Mouse (Mus musculus) frontal cortex, postnatal 14 days (tissue): ENCODE data around the gene Adal.
"Not testable (repeated sequence)": the region's sequence is repeated elsewhere in the genome, so short reads cannot be mapped to it uniquely, and the experiment has no call there.

Experiments used
- DNase-seq, 2 experiments: peaks; one replicate each; pipeline ENCODE4 v3.0.0; 2022; ENCODE audit warnings: low spot score in 2 of 2

The Adal gene

DNA sequence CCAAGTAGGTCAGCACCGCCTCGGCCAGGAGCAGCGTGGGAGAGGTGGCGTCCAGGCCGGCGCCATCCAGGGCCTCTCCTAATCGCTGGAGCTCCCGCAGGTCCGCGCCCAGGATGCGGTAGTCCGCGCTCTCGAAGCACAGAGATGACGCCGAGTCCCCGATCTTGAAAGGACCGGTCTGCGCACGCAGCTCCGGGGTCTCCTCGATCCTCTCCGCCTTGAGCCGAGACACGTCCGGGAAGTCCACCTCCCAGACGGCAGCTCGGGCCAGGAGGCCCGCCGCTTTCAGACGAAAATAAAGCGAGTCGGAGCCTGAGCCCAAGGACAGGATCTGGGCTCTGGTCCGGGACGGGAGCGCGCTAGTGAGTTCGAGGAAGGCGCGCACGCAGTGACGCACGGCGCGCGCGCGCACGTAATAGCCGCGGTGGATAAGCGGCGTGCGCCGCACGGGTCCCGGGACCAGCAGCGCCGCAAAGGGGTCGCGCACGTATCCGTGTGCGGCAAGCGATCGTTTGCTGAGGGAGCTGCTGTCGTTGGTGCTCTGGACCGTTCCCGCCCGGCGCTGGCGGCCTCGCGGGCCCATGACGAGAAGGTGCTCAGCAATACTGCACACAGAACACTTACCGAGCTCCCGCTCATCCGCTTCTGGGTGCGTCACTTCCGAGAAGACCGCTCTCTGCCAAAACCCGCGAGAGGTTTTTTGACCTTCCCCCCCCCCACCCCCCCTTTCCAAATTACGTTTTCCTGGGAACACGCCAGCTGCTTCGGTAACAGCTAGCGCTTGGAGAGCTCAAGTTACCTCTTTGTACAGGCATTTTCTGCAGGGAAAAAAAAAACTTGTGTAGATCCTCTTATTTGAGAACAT is at the start of gene Adal, which contains the start of gene Lcmt2:
Gene Adal (plus strand): TSS at position 411 of the 865 bp plus-strand sequence.
Gene Lcmt2 (minus strand): TSS at position 636 of the 865 bp plus-strand sequence.
- DNase-seq, result peak; percentile 85 to 90

DNA sequence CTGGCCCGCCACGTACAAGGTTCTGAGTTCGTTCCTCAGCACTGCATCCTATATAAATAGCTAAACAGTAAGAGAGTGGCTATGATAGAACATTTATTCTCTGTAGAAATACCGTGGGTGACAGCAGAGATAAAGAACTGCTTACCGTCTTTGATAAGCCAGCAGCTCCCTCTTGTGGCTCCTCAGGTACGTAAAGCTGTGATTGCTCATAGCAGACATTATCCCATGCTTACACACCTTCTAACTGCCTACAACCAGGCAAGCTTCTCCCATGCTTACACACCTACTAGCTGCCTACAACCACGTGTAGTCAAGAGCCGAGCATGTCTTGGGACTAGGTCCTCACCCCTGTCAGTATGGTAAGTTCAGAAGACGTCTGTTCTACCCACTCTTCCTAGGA is 38.2 kb upstream of the Adal start:
- DNase-seq, result peak; percentile 44 to 62

DNA sequence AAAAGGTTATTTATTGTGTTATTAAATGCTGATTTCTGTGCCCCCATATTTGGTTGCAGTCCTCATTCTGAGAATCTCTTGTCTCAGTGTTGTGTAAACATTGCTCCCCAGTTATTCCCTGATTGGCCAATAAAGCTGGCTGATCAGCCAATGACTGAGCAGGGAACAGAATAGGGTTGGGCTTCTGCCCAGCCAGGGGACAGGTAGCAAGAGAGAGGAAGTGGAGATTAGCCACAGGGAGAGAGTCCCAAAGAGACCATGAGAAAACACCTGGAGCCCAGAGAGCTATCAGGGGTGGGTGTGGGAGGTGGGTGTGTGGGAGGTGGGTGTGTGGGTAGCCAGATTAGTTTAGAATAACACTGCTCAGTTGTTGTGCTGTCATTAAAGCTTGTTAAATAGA is 34.3 kb upstream of the Adal start:
- DNase-seq, result no peak

DNA sequence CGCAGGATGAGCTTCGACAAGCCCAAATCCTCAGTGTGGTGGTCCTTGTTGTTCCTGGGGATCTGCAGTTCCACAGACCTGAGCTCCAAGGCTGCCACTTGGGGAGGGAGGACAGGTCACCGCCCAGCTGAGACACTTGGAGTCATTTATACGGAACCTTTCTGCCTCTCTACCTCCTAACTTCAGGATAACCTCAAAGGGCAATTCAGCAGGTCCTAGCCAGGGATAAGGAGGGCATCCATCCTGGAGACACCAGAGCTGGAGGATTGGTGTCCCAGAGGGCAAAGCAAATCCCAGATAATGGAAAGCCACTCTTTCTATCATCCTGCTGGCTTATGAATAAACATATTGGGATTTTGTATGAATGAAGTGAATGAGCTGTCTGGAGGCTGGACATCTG is 30.5 kb upstream of the Adal start, which contains the start of gene Tgm7:
Gene Tgm7 (minus strand): TSS at position 101 of the 400 bp plus-strand sequence.
- DNase-seq, result no peak

DNA sequence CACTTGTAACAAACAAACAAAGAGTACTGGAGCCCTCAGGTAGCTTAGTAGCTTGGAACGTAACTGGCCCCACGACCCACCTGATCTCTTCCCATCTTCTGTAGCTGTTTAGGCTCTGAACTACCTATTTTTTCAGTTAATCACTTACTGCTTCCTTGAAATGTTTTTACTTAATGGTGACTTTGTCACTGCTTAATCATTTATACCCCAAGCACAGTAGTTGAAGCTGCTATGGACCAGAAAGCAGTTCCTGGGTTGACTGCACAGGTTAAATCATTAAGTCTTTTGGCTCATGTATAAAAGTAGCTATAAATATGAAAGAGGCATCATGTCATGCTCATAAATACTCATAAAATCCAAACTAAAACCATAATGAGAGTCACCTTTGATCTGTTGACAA is 24.8 kb upstream of the Adal start:
- DNase-seq, result no peak

DNA sequence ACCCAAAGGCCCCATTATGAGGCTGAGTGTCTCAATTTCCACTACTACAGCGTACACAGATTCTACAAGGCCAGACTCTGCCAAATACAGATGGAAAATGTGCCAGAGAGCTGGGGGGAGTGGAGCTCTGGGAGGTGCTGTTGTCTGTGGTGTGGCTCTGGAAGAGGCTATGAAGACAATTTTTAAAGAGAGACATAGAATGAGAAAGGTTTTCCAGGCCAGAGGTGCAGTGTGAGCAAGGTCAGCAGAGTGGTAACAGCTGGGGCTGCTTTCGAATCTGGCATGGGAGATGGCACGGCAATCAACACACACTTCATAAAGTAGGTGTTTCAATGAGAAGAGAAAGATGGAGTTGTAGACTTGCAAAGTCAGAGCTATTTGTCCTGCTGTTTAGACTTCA is 21.0 kb upstream of the Adal start:
- no peak for DNase-seq

DNA sequence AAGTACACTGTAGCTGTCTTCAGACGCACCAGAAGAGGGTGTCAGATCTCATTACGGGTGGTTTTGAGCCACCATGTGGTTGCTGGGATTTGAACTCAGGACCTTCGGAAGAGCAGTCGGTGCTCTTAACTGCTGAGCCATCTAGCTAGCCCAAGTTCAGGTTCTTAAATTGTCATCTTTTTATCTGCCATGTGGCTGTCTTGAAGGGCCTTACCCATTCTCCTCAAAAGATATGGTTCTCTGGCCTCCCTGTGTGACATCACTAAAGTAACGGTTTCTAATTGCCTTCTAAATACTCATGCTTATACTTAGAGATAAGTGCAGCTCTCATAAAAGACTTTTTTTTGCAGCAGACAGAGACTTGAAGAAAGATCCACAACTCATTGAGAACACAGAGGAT is 13.9 kb upstream of the Adal start:
- not testable (repeated sequence) for DNase-seq

DNA sequence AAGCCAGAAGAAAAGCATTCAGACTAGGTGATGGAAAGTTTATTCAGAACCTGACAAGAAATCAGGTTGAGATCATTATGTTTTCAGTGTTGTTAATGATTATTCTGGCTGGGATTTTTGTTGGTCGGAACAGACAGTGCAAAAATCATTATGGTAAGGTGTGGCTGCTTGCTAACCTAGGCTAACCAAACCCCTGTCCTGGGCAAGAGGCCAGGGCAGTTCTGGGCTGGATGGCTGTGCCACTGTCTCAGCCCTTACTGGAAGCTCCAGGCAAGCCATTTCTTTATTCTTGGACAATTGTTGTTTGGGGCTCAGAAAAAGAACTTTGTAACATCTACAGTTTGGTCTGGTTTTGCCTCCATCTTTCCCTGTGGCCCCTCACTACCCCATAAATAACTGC is 12.7 kb upstream of the Adal start:
- DNase-seq, result no peak

DNA sequence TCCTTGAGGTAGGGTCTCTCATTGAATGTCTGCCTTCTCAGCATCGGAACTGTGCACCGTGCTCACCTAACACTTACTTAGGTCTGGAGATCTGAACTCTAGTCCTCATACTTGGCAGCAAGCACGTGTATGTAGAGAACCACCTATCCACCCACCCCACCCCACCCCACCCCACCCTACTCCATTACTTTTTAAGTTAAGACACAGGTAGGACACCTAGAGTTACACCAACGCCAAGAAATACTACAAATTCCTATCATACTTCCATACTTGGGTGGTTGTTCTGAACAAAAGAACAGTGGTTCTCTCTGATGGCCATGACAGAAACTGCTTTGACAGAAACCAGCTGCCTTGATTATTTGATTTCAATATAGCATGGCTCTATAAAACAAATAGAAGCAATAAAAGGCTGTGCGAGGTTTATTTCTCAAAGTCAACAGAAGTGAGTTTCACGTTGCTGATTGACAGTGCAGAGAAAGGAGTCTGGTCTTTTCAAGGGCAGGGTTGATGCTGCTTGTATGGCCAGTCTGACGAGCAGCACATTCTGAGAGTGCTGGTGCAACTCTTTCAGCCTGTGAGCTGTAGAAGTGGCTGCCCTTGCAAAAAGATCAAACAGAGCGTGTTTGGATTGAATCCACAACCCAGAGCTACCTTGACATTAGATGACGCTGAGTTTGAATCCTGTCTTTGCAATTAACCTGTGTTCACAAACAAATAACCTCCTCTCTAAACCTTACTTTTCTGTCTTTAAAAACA is 11.2 kb upstream of the Adal start:
- DNase-seq, result no peak

DNA sequence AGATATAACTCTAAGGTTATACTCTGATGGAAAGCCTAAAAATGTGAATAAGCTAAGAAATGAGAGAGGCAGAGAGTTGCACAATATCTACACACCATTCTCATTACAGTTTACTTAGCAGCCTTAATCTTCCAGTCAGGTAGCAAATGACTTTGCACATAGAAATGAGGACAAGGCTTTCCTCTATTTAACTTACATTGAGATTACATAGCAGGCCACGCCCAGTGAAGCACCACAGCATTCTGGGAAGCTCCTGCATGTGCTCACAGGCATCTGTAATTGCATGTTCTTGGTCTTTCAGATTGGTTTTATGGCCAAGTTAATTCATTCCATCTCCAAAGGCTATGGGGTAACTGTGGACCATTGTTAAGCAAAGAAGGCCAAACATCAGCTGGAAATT is 7.4 kb upstream of the Adal start:
- no peak for DNase-seq

DNA sequence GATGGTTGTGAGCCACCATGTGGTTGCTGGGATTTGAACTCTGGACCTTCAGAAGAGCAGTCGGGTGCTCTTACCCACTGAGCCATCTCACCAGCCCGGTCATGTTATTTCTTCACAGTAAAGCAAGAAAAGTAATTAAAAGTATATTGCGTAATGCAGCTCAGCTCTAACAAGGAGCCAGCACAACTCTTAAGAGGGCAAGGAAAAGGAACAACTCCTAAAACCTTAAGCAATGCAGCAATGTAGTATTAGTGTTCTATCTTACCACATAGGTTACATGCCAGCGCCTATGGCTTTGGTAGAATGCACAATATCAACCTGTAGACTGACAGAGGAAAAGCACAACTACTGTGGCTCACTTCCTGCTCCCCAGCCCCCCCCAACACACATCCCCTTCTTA is 2.9 kb upstream of the Adal start:
- DNase-seq, result no peak

DNA sequence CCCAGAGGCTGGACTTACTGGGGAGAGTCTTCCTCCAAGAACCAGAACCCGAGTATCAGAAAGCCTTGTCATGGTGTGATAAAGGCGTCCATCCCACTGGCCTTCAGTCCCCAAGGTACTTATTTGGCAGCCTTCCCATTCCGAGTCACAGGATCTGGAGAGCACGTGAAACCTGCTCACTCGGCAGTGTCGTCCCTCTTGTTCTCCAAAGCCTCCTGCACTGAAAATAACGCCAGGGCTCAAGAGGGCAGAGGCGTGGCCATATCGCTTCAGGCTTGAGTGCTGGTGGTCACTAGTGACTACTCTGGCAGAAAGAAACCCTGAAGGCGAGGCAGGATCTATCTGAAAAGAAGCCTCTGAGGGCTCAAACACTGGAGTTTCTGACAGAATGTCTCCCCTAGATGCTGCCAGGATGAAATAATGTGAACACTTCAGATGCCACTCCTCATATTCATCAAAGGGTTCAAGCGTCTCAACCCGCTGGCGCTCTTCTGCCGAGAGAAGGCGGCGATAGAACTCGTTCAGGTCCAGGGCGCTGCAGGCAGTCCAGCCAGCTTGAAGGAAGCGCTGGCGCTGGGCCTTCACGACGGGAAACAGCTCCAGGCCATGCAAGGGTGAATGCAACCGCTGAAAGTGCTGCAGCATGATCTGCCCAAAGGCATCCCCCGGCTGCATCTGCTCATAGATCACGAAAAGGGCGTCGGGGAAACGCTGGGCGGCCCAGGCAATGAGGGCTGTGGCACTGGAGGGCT is 786 bp upstream of the Adal start:
- DNase-seq, result peak; percentile 4 to 11

DNA sequence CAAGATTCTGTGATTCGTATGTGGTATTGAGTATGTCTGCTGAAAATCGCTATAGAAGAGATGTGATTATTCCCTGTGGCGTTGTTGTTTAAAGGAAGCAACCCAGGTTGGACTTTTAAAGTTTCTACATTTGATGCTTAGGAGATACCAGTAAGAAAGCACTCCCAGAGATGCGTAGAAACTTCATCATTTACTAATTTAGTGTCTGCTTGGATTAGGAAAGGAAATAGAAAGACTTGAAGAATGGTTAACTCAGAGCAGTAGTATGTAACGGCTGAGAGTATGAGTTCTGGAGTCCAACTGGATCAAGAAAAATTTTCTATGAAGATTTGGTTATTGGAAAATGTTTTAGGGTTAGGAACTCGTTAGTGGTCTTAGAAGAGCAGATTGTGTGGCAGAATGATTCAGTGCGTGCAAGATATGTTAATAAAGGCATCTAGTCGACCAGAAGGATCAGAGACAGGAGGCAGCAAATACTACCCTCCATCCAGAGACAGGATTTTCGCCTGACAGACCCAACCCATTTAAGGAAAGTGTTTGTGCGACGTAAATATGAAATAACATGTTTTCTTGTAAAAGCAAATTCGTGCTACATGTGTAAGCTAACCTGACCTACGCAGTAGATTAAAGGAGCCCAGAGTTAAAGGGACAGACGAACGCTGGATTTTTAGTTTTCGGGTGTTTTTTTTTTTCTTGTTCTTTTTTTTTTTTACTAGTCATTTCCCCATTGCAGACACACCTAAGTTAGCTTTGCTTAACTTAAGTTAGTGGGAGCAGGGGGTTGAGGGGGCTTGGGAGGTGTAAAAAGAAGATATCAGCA is 1.2 kb downstream of the Adal start:
- no peak for DNase-seq

DNA sequence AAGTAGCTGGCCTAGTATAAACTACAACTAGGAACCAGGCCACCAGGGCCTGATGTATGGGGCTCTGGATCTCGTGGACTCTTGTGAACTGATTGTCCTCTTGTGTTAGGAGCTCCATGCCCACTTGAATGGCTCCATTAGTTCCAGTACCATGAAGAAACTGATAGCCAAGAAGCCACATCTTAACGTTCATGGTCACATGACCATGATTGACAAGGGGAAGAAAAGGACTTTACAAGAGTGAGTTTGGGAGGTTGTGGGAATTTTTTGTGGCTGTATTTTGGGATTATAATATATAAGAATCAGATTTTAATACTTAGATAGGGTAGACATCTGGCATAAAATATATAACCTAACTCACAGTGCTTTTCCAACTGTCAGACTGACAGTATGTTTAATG is 2.2 kb downstream of the Adal start:
- DNase-seq, result no peak

DNA sequence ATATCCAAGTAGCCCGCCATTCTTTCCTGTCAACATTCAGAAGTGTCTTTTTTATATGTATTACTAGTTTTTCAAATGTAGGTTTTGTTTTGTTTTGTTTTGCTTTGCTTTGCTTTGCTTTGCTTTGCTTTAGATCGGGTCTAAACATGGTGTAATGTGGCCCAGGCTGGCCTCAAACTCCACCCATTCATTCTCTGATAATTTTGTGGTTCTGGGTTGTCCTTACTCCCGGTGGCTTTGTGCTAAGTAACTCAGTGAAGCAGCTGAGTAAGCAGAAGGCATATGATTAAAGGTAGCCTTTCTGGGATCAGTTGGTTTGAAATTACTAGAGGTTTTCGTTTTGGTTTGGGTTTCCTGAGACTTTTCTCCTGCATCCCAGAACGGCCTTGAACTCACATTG is 9.5 kb downstream of the Adal start:
- DNase-seq, result no peak

DNA sequence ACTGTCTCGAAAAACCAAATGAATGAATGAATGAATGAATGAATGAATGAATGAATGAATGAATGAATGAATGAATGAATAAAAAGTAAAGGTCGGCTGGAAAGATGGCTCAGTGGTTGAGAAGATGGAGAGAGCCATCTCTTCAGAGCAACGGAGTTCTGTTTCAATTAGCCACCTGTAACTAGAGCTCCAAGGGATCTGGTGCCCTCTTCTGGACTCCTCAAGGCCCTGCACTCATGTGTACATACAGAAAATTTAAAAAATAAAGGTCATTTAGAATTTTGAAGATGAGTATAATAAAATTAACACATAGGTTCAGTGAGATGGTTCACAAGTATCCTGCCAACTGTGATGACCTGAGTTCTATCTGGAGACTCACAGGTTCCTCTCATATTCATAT is 12.9 kb downstream of the Adal start:
- DNase-seq, result no peak

DNA sequence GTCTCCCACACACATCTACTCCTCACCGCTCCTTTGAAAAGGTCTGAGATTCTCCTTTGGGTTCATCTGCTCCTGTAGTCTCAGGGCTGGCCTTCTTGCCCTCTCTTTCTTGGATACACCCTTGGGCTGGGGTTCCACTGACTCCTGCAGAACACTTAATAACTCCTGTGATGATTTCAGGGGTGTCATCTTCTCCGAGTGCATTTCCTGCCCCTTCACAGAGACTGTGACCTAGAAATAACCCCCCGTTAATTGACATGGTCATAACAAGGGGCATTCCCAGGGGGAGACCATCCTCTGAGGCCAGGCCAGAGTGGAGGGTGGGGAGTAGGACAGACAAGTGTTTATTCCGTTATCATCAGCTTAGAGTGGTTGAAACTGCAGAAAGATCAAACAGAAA is 28.9 kb downstream of the Adal start:
- DNase-seq, result no peak

DNA sequence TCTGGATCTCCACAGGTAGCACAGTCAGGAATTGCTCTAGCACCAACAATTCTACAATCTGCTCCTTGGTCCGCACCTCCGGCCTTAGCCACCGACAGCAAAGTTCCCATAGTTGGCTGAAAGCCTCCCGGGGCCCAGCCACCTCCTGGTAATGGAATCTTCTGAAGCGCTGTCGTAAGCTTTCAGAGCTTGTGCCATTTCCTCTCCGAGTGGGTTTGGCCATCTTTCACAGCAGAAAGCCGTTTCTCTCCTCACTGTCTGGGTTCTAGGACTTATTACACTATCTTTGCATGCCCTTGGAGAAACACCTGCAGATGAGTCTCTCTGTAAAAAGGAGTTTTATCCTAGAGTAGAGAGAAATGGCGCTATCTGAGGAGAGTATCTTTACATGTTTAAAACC is 29.7 kb downstream of the Adal start:
- DNase-seq, result no peak

DNA sequence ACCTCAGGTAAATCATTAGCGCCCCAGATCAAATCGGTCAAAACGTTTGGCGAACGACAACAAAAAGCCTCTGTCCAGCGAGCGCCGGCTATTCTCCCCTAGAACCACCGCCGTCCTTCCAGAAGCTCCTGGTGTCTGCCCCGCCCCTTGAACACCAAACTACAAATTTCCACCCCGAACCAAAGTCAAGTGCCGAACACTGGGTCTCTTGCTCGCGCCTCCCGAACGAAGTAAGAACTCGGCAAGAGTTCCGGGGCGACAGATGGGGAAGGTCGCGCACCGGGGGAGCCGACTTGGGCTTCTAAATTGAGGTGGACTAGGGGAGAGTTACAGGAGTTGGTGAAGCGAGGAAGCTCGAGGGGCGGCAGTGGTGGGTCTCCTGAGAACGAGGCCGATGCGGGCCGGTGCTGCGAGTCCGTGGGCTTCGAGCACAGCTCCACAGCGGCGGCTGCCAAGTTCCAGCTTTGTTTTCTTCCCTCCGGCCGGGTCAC is 30.3 kb downstream of the Adal start, which contains the start of gene Tubgcp4:
Gene Tubgcp4 (plus strand): TSS at position 174 of the 491 bp plus-strand sequence.
- no peak for DNase-seq

DNA sequence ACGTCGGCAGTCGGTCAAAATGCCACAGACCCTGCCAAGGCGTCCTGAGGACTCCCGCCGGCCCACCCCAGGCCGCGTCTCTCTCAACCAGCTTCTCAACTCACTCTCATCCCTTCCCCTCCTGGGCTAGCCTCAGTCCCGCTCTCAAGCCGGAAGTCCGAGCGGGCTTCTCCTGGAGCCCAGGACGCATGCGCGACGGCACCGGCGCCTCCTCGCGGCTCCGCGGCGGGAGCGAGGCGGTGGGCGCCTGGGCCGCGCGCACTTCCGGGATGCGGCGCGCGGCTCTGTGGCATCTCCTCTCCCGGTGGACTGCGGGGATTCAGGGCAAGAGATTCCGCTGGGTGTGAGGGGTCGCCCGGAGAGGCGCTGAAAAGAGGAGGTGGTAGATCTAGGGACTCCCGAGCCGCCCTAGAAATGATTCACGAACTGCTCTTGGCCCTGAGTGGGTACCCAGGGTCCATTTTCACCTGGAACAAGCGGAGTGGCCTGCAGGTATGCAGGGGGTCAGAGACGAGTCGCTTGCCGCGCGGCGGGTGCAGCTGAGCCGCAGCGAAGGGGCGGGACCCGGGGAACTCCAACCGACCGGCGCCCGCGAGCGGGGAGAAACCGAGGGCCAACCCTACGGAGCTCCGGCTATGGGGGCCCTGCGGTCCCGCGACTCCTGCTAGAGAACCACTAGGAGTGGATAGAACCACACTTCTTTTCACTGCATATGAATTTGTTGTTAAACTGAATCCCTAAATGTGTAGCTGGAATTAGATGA is 30.9 kb downstream of the Adal start, which contains the start of gene Zscan29:
Gene Zscan29 (minus strand): TSS at position 146 of the 763 bp plus-strand sequence.
- peak; percentile 68 to 77 for DNase-seq
